Mouse (Mus musculus) duodenum, adult 2 months (tissue): Measurements from ENCODE around the gene Adcy3. TPM values are rescaled to one million over a fixed set of nuclear protein-coding genes. Genes with fewer than 3 reads are reported as not detected.

Source experiments
- polyA plus RNA-seq: library from polyadenylated mRNA; depleted of rRNA; stranded (reverse); fragments of >200 nt; gene quantifications from 2 replicates; pipeline ENCODE4 v1.2.3, GENCODE M21; 2012; ENCODE audit warnings: low replicate concordance; rRNA removed

The Adcy3 gene
- 2.1 TPM in 2 replicates for polyA plus RNA-seq

GRCm38 (mm10) chr12:4132941-4133846 lies at the start of gene Adcy3:
Gene Adcy3, plus strand, starts transcription at chr12:4133103.

DNA sequence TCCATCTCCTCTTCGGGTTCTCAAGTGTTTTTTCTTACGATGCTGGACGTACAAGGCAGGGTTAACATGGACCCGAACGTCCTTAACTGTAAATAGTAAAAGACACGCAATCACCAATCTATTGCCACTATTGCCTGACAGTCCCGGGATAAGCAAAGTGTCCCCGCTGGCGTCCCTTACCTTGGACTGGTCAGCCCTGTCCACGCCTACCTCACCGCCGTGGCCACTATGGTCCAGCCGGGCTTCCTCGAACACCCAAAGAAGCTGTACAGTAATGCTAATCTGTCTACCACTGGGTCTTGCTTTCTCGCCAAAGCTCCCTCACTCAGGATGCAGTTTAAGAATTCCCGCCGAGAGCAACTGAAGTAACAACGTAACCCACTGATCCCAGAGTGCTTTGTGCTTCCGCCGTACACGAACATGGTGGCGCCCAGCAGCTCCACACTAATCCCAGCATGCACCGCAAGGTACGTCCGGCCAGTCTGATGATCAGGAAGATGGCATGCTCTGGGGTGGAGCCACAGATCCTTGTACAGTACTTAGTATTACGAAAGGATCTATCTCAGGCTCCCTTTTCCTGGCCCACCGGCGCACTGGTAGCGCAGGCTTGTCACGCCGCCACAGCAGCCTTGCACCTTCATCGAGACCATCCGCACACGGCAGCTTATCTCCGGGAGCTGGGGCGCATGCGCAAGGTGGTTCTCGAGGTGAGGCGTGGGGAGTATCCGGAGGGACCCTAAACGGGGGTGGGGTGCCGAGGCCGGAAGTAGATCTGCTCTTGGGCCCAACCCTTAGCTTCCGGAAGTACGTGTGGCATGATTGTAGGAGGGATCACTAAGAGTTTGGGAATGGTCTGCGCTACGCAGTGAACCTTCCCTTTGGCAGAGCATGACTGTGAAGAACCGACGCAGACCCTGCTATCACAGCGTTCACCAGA lies 100.9 kb downstream of the Adcy3 start, which contains the start of the genes Ptrhd1 and Cenpo:
Ptrhd1 (plus strand) TSS at position 456 of the 937 bp plus-strand sequence.
Cenpo (minus strand) TSS at position 723 of the 937 bp plus-strand sequence.

Other genes with a start within 250 kb of the Adcy3 start
- gene Pomc, start 178.2 kb upstream of the Adcy3 start, polyA plus RNA-seq: not detected in 2 replicates
- 12.6 and 13.4 TPM in 2 replicates for gene Efr3b, start 94.2 kb upstream of the Adcy3 start, polyA plus RNA-seq
- gene Dnajc27, start 50.5 kb upstream of the Adcy3 start, polyA plus RNA-seq: 1.2 and 1.9 TPM in 2 replicates
- gene Ptrhd1, start 100.9 kb downstream of the Adcy3 start, polyA plus RNA-seq: 2.9 and 3.5 TPM in 2 replicates
- 4.1 and 6.7 TPM in 2 replicates for gene Cenpo, start 101.2 kb downstream of the Adcy3 start, polyA plus RNA-seq